Mouse (Mus musculus) adrenal gland, adult 2 months (tissue): ENCODE measurements around the gene Mri1. TPM values are rescaled to one million over a fixed set of nuclear protein-coding genes. Genes with fewer than 3 reads are reported as not detected.

Source experiments
- DNase-seq: peaks from one replicate; pipeline ENCODE4 v3.0.0; 2021
- microRNA-seq, 2 experiments: library from miRNA; unstranded; fragments of <30 nt; microRNA quantifications; one replicate each; pipeline ENCODE4 v1.2.0; 2021
- polyA plus RNA-seq: library from polyadenylated mRNA; depleted of rRNA; stranded (reverse); fragments of >200 nt; gene quantifications from 2 replicates; pipeline ENCODE4 v1.2.3, GENCODE M21; 2012; rRNA removed
- total RNA-seq, 2 experiments: library from RNA; stranded (reverse); gene quantifications; 2 replicates each; pipeline ENCODE4 v1.2.3; 2021

The Mri1 gene
- total and polyA plus RNA-seq, 3 experiments = 27.9 to 243 (median 38.1) TPM

GRCm38 (mm10) chr8:84202938-84203917, 53.9 kb downstream of the Mri1 start:
- DNase-seq = peak; percentile 94

GRCm38 (mm10) chr8:84202466-84202865, 54.7 kb downstream of the Mri1 start:
- DNase-seq = peak; percentile 92

DNA sequence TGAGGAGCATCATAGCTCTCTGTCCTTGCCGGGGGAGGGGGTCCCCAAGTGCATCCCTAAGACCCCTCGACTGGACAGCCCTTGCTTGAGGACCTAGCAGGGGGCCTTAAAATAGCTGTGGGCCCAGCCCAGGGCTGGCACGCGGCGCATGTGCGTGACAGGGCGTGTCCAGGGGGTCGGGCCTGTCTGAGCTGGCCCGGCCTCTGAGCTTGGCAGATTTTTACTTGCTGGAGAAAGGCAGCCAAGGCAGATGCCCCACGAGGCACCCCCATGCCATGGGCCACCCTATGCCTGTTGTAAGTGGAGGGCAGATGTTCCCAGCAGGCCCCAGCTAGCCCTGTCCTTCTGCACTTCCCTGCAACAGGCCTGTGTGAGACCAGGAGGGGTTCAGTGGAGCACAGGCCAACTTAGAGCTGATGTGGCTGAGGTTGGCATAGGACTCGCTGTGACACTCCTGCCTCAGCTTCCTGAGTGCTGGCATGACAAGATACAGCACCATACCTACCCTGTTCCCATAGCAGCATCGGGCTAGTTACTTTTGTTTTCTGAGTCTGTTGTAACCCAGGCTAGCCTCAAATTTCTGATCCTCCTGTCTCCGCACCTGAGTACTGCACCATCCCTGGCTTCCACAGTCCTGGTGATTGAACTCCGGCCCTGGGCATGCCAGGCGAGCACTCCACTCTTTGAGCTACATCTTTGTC, 55.4 kb downstream of the Mri1 start:
- DNase-seq = peak; percentile 94

GRCm38 (mm10) chr8:84200652-84201544, 56.2 kb downstream of the Mri1 start:
- peak; percentile 93 for DNase-seq

- DNase-seq = no peak
Measured at GRCm38 (mm10) chr8:84200126-84200555, 57.0 kb downstream of the Mri1 start.

Small RNA genes lying within 50 kb of the gene (microRNA-seq; reads per million reads assigned to microRNA genes)
- gene Mir23a = 26,641 to 46,703 reads per million in 2 experiments
- 0 reads per million in 2 experiments for gene Mir24-2
- gene Mir27a = 959 to 1,577 reads per million in 2 experiments
- 0 reads per million in 2 experiments for gene Mir3074-2

Other genes with a start within 250 kb of the Mri1 start
- not detected for gene 2210011C24Rik, start 245.2 kb downstream of the Mri1 start, total RNA-seq
- gene 2210011C24Rik, start 245.2 kb downstream of the Mri1 start, polyA plus RNA-seq = 0.19 and 0.87 TPM in 2 replicates
- 1 to 10 TPM in 1 of 2 experiments, under 1 TPM in 1; 0.26 to 2.5 TPM for gene Palm3, start 235.9 kb downstream of the Mri1 start, total RNA-seq
- gene Palm3, start 235.9 kb downstream of the Mri1 start, polyA plus RNA-seq = 0.59 and 1.2 TPM in 2 replicates
- 1 to 10 TPM; 2.0 to 2.5 TPM for gene Il27ra, start 214.7 kb downstream of the Mri1 start, total RNA-seq
- gene Il27ra, start 214.7 kb downstream of the Mri1 start, polyA plus RNA-seq = 2.0 and 2.7 TPM in 2 replicates
- not detected for gene Rln3, start 212.3 kb downstream of the Mri1 start, total RNA-seq
- 0.36 and 0.46 TPM in 2 replicates for gene Rln3, start 212.3 kb downstream of the Mri1 start, polyA plus RNA-seq
- gene Gm10643, start 192.2 kb downstream of the Mri1 start, total RNA-seq = 1 to 10 TPM; 1.6 to 4.1 TPM
- gene Gm10643, start 192.2 kb downstream of the Mri1 start, polyA plus RNA-seq = 0.36 and 0.55 TPM in 2 replicates
- gene Rfx1, start 190.5 kb downstream of the Mri1 start, total RNA-seq = 10 to 100 TPM; 17.1 to 19.9 TPM
- 34.5 and 36.6 TPM in 2 replicates for gene Rfx1, start 190.5 kb downstream of the Mri1 start, polyA plus RNA-seq
- gene Dcaf15, start 152.6 kb downstream of the Mri1 start, total RNA-seq = 10 to 100 TPM; 14.4 to 18.2 TPM
- gene Dcaf15, start 152.6 kb downstream of the Mri1 start, polyA plus RNA-seq = 60.2 and 62.7 TPM in 2 replicates
- under 1 TPM; 0.23 to 0.31 TPM for gene Podnl1, start 131.3 kb downstream of the Mri1 start, total RNA-seq
- 2.4 and 2.5 TPM in 2 replicates for gene Podnl1, start 131.3 kb downstream of the Mri1 start, polyA plus RNA-seq
- gene Cc2d1a, start 109.4 kb downstream of the Mri1 start, total RNA-seq = 10 to 100 TPM; 28.5 to 39.0 TPM
- 35.8 and 37.1 TPM in 2 replicates for gene Cc2d1a, start 109.4 kb downstream of the Mri1 start, polyA plus RNA-seq
- under 1 TPM; 0.17 to 0.35 TPM for gene 4930432K21Rik, start 109.3 kb downstream of the Mri1 start, total RNA-seq
- 0.44 and 0.48 TPM in 2 replicates for gene 4930432K21Rik, start 109.3 kb downstream of the Mri1 start, polyA plus RNA-seq
- gene Nanos3, start 72.1 kb downstream of the Mri1 start, total RNA-seq = 1 to 10 TPM; 1.1 to 1.3 TPM
- gene Nanos3, start 72.1 kb downstream of the Mri1 start, polyA plus RNA-seq = 0.36 and 1.0 TPM in 2 replicates
- gene Zswim4, start 20.3 kb downstream of the Mri1 start, total RNA-seq = 10 to 100 TPM; 31.4 to 55.6 TPM
- 66.3 and 76.1 TPM in 2 replicates for gene Zswim4, start 20.3 kb downstream of the Mri1 start, polyA plus RNA-seq
- gene D8Ertd738e, start 7.6 kb downstream of the Mri1 start, total RNA-seq = 100 to 1,000 TPM; 268 to 291 TPM
- 58.8 and 67.3 TPM in 2 replicates for gene D8Ertd738e, start 7.6 kb downstream of the Mri1 start, polyA plus RNA-seq
- gene Ccdc130, start 13.1 kb upstream of the Mri1 start, total RNA-seq = 10 to 100 TPM; 19.3 to 25.8 TPM
- gene Ccdc130, start 13.1 kb upstream of the Mri1 start, polyA plus RNA-seq = 15.9 and 16.5 TPM in 2 replicates
- 1 to 10 TPM; 5.6 to 7.8 TPM for gene Cacna1a, start 131.1 kb upstream of the Mri1 start, total RNA-seq
- gene Cacna1a, start 131.1 kb upstream of the Mri1 start, polyA plus RNA-seq = 28.8 and 41.6 TPM in 2 replicates